Mouse (Mus musculus): Measurements from ENCODE around the gene Prkn.

- TF ChIP-seq CTCF (IDR thresholded peaks at IDR 0.05; ENCODE audit: low read depth) (no peak), EP300 (optimal IDR thresholded peaks at IDR 0.05) (no peak)
Observed at GRCm38 (mm10) chr17:11033594-11033993, 193.4 kb downstream of the Prkn start.
